Mouse (Mus musculus) thymus, adult 18-20 months (tissue): ENCODE data around the gene Lrp2.

ENCODE experiments used
- DNase-seq, 2 experiments: peaks; one replicate each; pipeline ENCODE4 v3.0.0; 2022; ENCODE audit warnings: mixed read lengths in 2 of 2

Lrp2 gene

GRCm38 (mm10) chr2:69500357-69500756, 85.5 kb downstream of the Lrp2 start:
- DNase-seq, result no peak

- no peak for DNase-seq
Observed at GRCm38 (mm10) chr2:69493130-69493529, 92.7 kb downstream of the Lrp2 start.

- DNase-seq, result no peak
Observed at GRCm38 (mm10) chr2:69480965-69481364, 104.9 kb downstream of the Lrp2 start.

GRCm38 (mm10) chr2:69479859-69480258, 106.0 kb downstream of the Lrp2 start:
- DNase-seq, result no peak

- no peak for DNase-seq
Observed at GRCm38 (mm10) chr2:69476901-69477300, 109.0 kb downstream of the Lrp2 start.

DNA sequence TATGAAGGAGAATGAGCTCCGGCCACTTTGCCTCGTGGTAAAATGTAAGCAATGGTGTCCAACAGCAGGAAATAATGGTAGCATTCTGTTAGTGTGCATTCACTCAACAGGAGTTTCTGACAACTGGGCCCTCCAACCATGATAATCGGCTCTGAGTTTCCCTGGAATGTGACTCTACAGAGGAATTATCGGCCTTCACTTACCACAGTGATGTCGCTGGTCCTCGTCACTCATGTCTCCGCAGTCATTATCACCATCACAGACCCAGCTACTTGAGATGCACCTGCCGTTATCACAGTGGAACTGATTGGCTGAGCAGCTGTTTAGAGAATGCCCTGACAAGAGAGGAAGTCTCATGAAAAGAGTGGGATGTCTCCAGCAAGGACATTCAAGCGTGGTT, 110.7 kb downstream of the Lrp2 start:
- no peak for DNase-seq

DNA sequence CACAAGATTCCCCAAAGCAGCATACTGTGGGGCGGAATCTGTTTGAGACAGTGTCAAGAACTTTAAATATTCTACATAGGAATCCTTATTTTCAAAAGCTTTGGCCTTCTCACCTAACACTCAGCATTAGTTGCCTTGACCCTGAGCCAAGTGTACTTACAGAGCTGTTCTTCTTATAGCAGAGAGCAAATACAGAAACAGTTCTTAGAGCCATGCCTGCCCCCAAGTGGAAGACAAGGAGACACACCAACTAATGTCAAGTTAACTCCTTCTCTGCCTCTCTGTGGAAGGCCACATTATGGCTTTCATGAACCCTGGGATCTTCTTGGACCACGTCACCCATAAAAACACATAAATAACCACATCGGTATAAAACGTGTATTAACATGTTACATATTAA, 114.0 kb downstream of the Lrp2 start:
- no peak for DNase-seq

DNA sequence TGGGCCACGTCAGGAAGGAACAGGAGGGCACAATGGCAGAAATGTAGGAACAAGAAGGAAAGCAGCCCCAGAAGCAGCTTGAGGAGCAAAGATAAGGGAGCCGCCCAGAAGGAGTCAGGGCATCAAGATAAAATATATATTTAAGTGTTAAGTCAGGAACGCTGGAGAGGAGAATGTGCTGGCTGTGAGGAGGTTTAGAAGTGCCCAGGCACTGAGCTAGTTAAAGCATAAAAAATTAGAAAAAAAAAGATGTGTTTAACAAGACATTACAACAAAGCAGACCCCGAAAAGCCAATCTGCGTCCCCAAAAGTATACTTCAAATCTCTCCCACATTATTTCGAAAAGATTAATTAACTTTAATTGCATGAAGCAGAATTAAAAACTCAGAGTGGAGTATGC, 122.3 kb downstream of the Lrp2 start:
- DNase-seq, result no peak

DNA sequence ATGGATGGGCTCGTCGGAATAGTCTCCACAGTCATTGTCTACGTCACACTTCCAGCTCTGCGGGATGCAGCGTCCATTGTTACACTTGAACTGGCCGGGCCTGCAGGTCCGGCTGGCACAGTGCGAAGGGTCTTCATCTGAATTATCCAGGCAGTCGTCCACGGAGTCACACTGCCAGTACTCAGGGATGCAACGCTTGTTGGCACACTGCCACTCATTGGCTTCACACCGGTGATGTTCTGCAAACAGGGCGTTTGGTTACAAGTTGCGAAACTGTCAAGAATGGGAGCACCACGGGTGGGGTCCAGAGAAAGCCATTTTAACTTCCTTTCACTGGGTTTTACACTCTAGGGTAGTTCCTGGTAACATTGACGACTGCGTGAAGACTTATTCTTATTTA, 126.4 kb downstream of the Lrp2 start:
- DNase-seq, result no peak

GRCm38 (mm10) chr2:69451128-69451527, 134.7 kb downstream of the Lrp2 start:
- no peak for DNase-seq

- no peak for DNase-seq
Observed at GRCm38 (mm10) chr2:69448581-69448980, 137.3 kb downstream of the Lrp2 start.

GRCm38 (mm10) chr2:69445896-69446472, 139.9 kb downstream of the Lrp2 start:
- DNase-seq, result no peak

DNA sequence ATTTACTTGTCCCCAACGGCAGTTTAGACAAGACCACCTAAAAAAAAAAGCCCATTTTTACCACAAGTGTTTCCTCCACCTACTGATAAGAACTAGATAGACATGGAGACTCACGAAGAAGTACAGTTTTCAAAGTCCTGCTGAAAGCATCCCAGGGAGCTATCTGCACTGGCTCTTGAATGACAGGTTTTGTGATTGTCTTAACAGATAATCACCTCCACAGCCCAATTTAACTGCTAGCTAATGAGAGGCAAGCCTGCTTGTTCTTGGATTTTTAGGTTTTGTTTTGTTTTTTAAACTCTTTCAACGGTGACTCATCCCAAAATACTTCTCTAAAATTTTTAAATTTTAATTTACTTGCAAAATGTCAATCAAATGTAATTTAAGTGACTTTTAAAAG, 144.2 kb downstream of the Lrp2 start:
- DNase-seq, result no peak

DNA sequence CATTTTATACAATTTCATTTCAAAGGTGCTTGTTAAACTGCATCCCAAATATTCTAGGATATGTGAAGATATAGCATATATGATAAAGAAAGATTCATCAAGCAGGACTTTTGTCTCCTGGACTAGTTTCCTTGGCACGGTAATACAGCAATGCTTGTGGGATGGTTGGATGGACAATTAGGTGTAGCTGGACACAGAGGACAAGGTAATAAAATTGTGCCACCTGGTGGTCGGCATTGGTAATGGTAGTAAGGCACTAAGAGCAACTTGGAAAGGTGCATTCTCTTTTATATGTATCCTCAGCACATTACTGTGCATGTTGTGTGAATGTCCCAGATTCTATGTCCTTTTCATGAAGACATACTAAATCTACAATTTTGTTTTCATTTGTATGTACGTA, 157.7 kb downstream of the Lrp2 start:
- peak in 1 of 2 experiments; percentile 4 for DNase-seq

GRCm38 (mm10) chr2:69427141-69427540, 158.7 kb downstream of the Lrp2 start:
- DNase-seq, result no peak

- DNase-seq, result no peak
Observed at GRCm38 (mm10) chr2:69426081-69426480, 159.8 kb downstream of the Lrp2 start.

- no peak for DNase-seq
Observed at GRCm38 (mm10) chr2:69424829-69425228, 161.0 kb downstream of the Lrp2 start.

DNA sequence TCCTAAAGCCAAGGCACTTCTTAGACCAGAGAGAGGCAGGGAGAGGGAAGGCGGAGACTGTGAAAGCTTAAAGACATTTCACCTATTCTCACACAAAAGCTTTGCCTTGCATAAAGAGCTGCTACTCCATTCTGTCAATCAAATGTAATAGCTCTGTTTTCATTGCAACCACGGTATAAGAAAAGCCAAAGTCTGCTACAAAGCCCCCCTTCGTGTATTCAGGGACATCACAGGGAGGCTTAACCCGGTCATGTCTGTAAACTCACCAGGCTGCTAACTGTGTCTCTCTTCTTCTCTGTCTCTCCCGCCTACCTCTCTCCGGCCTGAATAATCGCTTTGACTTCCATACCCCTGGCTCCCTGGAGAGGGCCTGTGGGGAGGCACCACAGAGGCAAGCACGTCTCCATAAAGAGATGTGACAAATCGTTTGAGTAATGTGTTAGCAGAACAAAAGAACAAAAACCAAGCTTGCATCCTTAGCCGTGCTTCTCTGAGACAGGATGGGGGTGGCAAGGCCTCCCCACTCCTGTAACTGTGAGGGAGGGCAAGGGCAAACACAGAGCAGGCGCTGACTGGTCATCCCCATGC, 167.5 kb downstream of the Lrp2 start:
- no peak for DNase-seq

- no peak for DNase-seq
Observed at GRCm38 (mm10) chr2:69415070-69415469, 170.8 kb downstream of the Lrp2 start.

DNA sequence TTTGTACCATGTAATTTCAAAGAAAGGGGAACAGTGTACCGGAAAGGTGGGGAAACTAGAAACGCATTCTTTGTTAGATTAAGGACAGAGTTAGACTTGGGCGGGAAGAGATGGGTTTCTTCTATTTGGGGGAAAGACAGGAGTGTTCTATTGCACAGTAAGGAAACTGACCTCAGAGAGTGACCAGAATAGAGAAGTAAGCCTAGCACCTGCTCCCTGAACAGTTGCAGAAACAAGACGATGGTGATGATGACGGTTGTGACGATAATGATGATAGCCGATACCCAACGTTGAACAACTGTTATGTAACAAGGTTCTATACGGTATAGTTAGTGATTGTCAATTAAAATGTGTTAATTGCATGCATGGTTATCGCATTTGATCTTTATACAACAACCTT, 171.3 kb downstream of the Lrp2 start:
- no peak for DNase-seq

DNA sequence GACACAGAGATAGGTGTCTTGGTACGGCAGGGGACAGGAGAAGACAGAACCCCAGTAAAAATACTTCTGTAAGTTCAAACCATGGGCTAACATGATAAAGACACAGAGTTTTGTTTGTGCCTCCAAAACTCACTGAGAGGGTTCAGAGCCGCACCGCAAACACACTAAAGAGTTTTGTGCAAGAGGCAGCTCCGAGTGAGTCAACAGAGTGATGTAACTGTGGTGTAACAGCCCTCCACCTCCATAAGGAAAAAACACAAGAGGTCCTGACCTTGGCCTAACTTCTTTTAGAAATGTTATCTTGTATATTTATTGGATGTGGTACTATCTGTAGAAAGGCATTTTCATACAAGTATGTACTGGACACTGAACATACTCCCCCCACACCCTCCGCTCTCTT, 180.2 kb downstream of the Lrp2 start:
- no peak for DNase-seq

DNA sequence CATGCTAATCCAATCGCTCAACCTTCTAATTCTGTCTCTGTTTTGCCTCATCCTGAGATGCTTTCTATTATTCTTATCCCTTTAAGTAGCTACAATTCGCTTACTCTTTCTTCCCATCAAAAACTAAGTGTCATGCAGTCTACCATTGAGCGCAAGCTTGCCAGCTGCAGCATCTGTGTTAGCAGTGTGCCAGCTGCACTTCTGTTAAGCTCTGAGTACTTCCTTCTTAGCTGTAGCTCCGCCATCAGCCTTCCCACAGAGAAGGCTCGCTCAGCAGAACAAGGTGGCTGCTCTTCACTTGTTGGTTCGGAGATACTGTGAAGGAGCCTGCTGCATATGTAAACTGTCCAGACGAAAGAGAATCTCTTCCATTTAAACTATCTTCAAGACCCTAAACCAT, 183.6 kb downstream of the Lrp2 start:
- no peak for DNase-seq

DNA sequence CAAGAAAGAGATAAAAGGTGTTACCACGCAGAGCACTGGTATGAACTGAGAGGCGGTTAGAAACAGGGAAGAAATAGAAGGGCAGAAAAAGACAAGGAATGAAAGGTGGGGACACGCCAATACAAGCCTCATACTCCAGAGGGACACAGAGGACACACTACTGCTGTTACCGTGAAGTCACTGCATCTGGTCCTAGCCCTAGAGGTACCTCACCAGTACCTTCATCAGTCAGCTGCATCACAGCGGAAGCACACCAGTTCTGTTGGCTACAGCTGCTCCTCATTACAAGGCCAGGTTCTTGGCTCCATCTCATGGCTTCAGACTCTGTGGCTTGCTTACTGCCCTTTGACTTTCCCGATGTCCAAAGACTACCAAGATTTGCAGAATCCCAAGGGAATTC, 184.0 kb downstream of the Lrp2 start:
- DNase-seq, result no peak

- DNase-seq, result no peak
Observed at GRCm38 (mm10) chr2:69400866-69401604, 184.8 kb downstream of the Lrp2 start.
